Mouse (Mus musculus): ENCODE measurements around the gene Etfb. TPM values are rescaled to one million over a fixed set of nuclear protein-coding genes. Genes with fewer than 3 reads are reported as not detected.

Etfb gene
- polyA plus RNA-seq, 1 experiment from 2014 or later = 214 TPM

DNA sequence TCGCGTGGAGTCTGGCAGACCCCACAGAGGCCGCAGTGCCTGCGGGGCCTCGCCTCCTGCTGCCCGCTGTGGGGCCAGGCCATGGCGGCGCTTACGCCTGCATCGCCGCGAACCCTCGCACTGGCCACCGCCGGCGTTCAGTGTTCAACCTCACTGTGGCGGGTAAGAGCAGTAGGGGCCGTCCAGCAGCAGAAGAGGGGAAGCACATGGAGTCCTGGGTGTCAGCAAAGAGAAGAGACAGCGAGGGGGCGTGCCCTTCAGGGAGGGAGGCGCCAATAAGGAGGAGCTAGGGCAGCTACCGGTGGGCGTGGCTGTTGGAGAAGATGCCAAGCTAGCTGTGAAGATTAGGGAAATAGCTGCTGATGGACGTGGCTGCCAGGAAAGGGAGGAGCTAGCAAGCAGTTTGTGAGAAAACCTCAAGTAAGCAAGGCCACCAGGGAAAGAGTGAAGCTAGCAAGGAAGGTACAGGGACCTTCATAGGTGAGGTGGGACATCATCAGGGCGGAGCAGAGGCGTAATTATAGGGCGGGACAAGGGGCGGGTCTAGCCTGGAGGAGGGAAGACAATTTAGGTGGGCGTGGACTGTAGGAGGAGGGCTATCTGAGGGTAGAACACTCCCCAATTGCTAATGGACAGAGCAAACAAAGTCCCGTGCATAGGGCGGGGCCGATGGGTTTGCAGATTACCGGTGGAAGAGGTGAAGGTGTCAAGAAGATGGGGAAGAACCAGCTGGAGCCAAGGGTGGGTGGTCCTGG lies 21.6 kb downstream of the Etfb start:
- no peaks in the 10 kb centered on the region for H3K27me3 ChIP-seq
- in situ Hi-C loops (cut with MboI; ENCODE audit: low pct_unique_long_range_greater_than_20kb) = loop anchor here (5.0 kb wide), 1 partner anchor 183 kb away; no protein-coding TSS in a partner anchor
- peak; percentile 77 for ATAC-seq
- no peak for DNase-seq (ENCODE audit: low read depth, low spot score)
- no peak for TF ChIP-seq CTCF (IDR thresholded peaks at IDR 0.05)
- ChIA-PET POLR2A (no interaction called here), CTCF (interaction anchor here (1.0 to 2.5 kb wide), 5 partner anchors 21 to 43 kb away, joined by 3 to 15 read pairs (median 4); partner anchors contain the start of genes Etfb and Gm45233)

DNA sequence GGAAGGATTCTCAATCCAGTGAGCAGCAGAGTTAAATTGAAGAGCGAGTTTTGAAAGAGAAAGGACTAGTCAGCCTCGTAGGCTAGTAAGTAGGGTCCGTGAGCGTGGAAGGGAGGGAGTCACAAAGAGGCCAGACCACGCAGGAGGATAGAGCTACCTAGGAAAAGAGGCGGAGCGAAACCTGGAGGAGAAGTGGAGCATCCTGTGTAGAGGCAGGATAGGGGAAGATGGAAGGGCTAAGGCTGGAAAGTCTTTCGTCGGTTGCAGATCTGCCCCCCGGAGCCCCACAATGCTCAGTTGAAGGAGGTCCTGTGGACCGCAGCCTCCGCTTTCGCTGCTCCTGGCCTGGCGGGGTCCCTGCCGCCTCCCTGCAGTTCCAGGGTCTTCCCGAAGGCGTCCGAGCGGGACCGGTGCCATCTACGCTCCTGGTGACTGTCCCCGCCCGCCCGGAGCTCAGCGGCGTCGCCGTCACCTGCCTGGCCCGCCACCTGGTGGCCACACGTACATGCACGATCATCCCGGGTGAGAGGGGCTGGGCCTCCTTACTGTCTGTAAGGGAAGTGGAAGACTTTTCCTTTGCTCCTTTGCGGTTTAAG lies 22.3 kb downstream of the Etfb start:
- H3K27me3 ChIP-seq = no peaks in the 10 kb centered on the region
- in situ Hi-C loops (cut with MboI; ENCODE audit: low pct_unique_long_range_greater_than_20kb) = loop anchor here (5.0 kb wide), 1 partner anchor 184 kb away; no protein-coding TSS in a partner anchor
- no peak for TF ChIP-seq CTCF (IDR thresholded peaks at IDR 0.05)
- DNase-seq (ENCODE audit: low read depth, low spot score) (no peak), ATAC-seq (peak; percentile 60)
- CTCF ChIA-PET = interaction anchor here (1.0 to 2.5 kb wide), 6 partner anchors 22 to 44 kb away, joined by 3 to 15 read pairs (median 4); partner anchors contain the start of genes Etfb and Gm45233
- POLR2A ChIA-PET = no interaction called here

DNA sequence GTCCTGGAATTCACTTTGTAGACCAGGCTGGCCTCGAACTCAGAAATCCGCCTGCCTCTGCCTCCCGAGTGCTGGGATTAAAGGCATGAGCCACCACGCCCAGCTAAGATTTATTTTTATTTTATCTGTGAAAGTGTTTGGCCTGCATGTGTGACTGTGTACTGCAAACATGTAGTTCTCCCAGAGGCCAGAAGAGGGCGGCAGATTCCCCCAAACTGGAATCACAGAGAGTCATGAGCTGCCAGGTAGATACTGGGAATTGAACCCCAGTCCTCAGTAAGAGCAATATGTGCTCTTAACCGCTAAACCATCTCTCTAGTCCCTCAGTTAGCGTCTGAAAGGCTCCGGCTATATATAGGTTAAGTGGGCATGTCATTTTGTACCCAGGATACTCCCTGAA lies 26.5 kb downstream of the Etfb start:
- no peak for ATAC-seq
- in situ Hi-C loops (cut with MboI; ENCODE audit: low pct_unique_long_range_greater_than_20kb) = no loop called here
- H3K27me3 ChIP-seq = no peaks in the 10 kb centered on the region
- CTCF ChIA-PET = interaction anchor here (0.7 to 1.9 kb wide), 9 partner anchors 9 to 165 kb away, joined by 3 to 12 read pairs (median 4); no protein-coding TSS in a partner anchor
- no peak for TF ChIP-seq CTCF (IDR thresholded peaks at IDR 0.05)
- no peak for DNase-seq (ENCODE audit: low read depth, low spot score)
- POLR2A ChIA-PET = no interaction called here

DNA sequence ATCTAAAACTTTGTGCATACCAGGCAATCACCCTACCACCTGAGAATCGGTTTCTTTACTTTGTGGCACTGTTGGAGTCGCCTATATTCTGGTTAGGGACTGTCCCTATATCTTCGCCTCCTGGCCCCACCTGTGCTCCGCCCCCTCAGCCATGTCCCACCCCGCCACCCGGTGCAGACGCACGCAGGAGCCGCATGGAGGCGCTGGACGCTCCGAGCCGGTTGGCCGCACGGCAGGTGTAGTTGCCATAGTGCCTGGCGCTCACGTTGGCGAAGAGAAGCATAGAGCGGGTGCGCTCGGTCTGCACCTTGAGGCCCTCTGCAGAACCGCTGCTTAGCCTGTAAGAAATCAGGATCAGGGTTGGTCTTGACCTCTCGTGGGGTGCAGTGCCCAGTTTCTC lies 31.8 kb downstream of the Etfb start:
- H3K27me3 ChIP-seq = no peaks in the 10 kb centered on the region
- POLR2A ChIA-PET = no interaction called here
- ATAC-seq = no peak

DNA sequence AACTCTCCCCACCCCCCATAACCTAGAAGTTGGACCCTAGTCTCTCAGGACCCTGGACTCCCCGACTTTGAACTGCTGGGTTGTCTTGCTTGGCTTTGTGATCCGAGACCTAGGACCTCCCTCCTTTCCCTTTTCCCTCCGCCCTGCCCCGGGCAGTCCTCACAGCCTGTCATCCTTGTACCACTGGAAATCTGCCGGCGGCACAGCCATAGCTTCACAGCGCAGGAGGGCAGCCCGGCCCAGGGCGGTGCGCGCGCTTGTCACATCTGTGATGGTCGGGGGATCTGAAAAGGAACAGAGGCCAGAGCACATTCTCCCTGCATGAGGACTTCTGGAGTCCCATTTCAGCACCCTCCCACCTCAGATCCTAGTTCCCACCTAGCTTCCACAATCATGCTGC lies 32.5 kb downstream of the Etfb start:
- ChIA-PET POLR2A (no interaction called here), CTCF (no interaction called here)
- TF ChIP-seq CTCF (IDR thresholded peaks at IDR 0.05) = no peak
- H3K27me3 ChIP-seq = no peaks in the 10 kb centered on the region
- DNase-seq (ENCODE audit: low read depth, low spot score) = no peak
- ATAC-seq = no peak
- in situ Hi-C loops (cut with MboI; ENCODE audit: low pct_unique_long_range_greater_than_20kb) = no loop called here

More for the DNA sequence above, 31.8 kb downstream of the Etfb start:
- DNase-seq (ENCODE audit: low read depth, low spot score) = no peak
- CTCF ChIA-PET = no interaction called here
- in situ Hi-C loops (cut with MboI; ENCODE audit: low pct_unique_long_range_greater_than_20kb) = no loop called here
- TF ChIP-seq CTCF (IDR thresholded peaks at IDR 0.05) = no peak

DNA sequence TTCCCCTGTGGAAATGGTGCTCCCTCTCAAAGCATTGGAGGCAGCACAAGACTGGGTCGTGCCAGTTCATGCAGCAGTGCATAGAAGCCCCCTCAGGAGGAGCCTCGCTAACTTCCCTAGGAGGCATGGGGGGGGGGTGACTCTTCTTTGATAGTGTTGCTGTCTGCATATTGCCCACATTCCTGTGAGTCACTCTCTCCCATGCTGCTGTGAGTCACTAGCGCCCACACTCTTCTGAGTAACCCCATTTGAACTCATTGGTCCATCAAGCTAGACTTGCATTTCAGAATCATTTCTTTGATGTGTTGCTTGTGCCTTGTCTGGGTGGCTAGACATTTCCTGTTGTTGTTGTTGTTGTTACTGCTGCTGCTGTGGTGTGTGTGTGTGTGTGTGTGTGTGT lies 37.3 kb downstream of the Etfb start:
- ChIA-PET CTCF (interaction anchor here (0.8 kb wide), 1 partner anchor 21 kb away, joined by 3 read pairs; no protein-coding TSS in a partner anchor), POLR2A (interaction anchor here (0.9 kb wide), 1 partner anchor 62 kb away, joined by 3 read pairs; no protein-coding TSS in a partner anchor)
- no peaks in the 10 kb centered on the region for H3K27me3 ChIP-seq
- no peak for TF ChIP-seq CTCF (IDR thresholded peaks at IDR 0.05)
- ATAC-seq (peak; percentile 67), DNase-seq (ENCODE audit: low read depth, low spot score) (peak; percentile 49)
- in situ Hi-C loops (cut with MboI; ENCODE audit: low pct_unique_long_range_greater_than_20kb) = no loop called here

DNA sequence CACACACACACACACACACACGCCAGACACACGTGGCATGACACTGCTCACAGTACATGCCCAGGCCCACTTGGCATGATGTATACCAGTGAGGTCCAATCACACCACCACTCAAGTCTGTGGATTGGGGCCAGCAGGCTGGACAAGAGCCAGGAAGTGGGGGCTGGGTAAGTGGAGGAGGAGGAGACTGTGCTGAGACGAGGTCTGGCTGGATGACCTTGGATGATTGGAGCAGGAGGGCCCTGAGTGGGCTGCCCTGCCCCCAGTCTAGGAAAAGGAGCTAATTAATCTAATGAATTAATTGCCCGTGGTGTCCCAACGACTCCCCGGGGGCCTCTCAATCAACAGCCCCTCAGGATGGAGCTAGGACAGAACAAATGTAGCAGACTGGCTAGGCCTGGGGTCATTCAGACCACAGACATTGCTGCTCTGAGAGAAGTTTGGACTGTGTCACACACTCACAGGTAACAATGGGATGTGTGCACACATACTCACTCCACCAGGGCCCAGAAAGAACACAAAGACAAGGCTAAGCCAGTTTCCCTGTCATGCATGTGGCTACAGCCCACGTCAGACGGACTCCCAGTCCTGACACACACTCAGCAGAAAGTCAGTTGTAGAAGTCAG lies 38.3 kb downstream of the Etfb start:
- POLR2A ChIA-PET = no interaction called here
- H3K27me3 ChIP-seq = no peaks in the 10 kb centered on the region
- no peak for TF ChIP-seq CTCF (IDR thresholded peaks at IDR 0.05)
- DNase-seq (ENCODE audit: low read depth, low spot score) (no peak), ATAC-seq (no peak)
- CTCF ChIA-PET = interaction anchor here (0.8 kb wide), 1 partner anchor 22 kb away, joined by 3 read pairs; no protein-coding TSS in a partner anchor
- in situ Hi-C loops (cut with MboI; ENCODE audit: low pct_unique_long_range_greater_than_20kb) = no loop called here

DNA sequence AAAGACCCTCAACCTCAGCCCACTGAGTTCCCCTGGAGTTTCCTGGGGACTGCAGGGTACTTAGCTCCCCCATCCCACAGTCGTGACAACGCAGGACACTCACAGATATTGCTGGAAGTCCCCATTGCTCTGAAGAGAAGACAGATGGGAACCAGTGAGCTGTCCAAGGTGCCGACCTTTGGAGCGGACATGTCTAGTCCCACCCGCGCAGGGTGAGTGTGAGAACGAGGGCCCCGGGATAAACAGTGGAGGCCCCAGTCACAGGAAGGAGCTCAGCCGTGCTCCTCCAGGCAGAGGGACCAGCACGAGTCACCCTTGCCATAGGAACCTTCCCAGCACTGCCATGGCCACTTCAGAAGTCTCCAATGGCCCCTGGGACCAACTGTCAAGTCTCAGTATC lies 39.4 kb downstream of the Etfb start:
- CTCF ChIA-PET = no interaction called here
- TF ChIP-seq CTCF (IDR thresholded peaks at IDR 0.05) = no peak
- H3K27me3 ChIP-seq = no peaks in the 10 kb centered on the region
- no peak for DNase-seq (ENCODE audit: low read depth, low spot score)
- in situ Hi-C loops (cut with MboI; ENCODE audit: low pct_unique_long_range_greater_than_20kb) = no loop called here
- POLR2A ChIA-PET = no interaction called here
- ATAC-seq = peak; percentile 38

DNA sequence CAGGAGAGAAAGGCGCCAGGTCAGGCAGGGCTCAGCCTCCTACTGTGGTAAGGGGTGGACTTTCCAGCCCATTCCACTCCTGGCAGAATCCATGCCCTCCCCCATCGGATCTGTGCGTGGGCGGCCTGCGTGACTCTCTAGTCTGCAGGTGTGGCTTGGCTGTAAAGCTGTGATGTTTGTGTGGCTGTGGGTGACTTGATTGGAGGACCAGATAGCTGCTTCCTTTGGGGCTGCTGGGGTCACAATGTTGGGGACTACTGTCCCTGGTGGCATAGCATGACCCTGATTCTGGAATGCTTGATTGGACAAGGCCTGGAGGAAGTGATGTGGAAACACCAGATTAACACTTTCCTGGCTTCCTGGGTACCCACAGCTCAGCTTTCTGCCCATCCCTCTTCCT lies 44.8 kb downstream of the Etfb start:
- peaks cover 8% of the 10 kb centered on the region for H3K27me3 ChIP-seq
- in situ Hi-C loops (cut with MboI; ENCODE audit: low pct_unique_long_range_greater_than_20kb) = no loop called here
- DNase-seq (ENCODE audit: low read depth, low spot score) (no peak), ATAC-seq (no peak)
- ChIA-PET POLR2A (interaction anchor here (0.6 kb wide), 1 partner anchor 17 kb away, joined by 5 read pairs; no protein-coding TSS in a partner anchor), CTCF (interaction anchor here (0.9 kb wide), 1 partner anchor 110 kb away, joined by 3 read pairs; no protein-coding TSS in a partner anchor)
- TF ChIP-seq CTCF (IDR thresholded peaks at IDR 0.05) = no peak

DNA sequence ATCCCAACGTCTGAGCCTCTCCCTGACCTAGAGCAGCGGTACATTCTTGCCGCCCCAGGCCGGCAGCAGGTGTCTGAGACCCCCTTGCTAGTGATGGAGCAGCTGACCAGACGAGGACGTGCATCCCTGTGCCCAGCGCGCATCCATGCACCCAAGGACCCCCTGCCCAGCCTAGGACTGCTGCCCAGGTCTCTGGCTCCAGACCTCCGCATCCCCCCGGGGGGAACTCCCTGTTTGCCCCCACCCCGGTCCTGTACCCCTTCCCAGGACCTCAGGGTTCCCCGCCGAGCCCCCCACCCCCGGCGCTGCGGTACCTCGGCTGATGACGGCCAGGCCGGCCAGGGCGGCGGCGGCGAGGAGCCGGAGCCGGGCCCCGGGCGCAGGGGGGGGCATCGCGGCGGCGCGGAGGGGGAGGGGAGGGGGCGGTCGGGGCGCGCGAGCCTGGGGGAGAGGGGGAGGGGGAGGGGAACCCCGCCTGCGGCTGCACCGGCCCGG lies 45.8 kb downstream of the Etfb start, which contains the start of gene Iglon5:
TSS of gene Iglon5 (minus strand) at position 445 of the 495 bp plus-strand sequence.
- DNase-seq (ENCODE audit: low read depth, low spot score) = no peak
- peak; percentile 12 for ATAC-seq
- ChIA-PET CTCF (no interaction called here), POLR2A (no interaction called here)
- TF ChIP-seq CTCF (IDR thresholded peaks at IDR 0.05) = no peak
- peaks cover 10% of the 10 kb centered on the region for H3K27me3 ChIP-seq
- in situ Hi-C loops (cut with MboI; ENCODE audit: low pct_unique_long_range_greater_than_20kb) = no loop called here
